Mouse (Mus musculus) left cerebral cortex, postnatal 14 days (tissue): ENCODE data around the gene 4931406C07Rik. TPM values are rescaled to one million over a fixed set of nuclear protein-coding genes. Genes with fewer than 3 reads are reported as not detected.
"Not testable (repeated sequence)": the region's sequence is repeated elsewhere in the genome, so short reads cannot be mapped to it uniquely, and the experiment has no call there.

Experiments
- DNase-seq, 2 experiments: peaks; one replicate each; pipeline ENCODE4 v3.0.0; 2021 to 2022; ENCODE audit warnings: low spot score in 2 of 2, mixed read lengths in 1 of 2
- intact Hi-C: fragments of 180-260 bp; cut with DNase I; formaldehyde crosslinking; loops from one replicate; pipeline ENCODE4 v1.15.1; 2025
- long read RNA-seq, 2 experiments: library from polyadenylated mRNA; stranded (forward); transcript quantifications; one replicate each; pipeline ENCODE4 v2.0.0; 2021
- total RNA-seq, 2 experiments: library from RNA; stranded (reverse); gene quantifications; 2 replicates each; pipeline ENCODE4 v1.2.3; 2021

The 4931406C07Rik gene
- 10 to 100 TPM; 22.2 to 22.4 TPM for total RNA-seq
- long read RNA-seq, experiment 1, partial matches to known transcripts = 1 of 2 reads
- long read RNA-seq, experiment 1, other reads (novel, unspliced or antisense) = 0 of 2 reads
- long read RNA-seq, experiment 2, partial matches to known transcripts = 3 of 6 reads
- long read RNA-seq, experiment 2, other reads (novel, unspliced or antisense) = 2 of 6 reads

- intact Hi-C loops = no loop called here
Measured at GRCm38 (mm10) chr9:15306398-15307119, at the start of gene 4931406C07Rik. 4931406C07Rik (minus strand) TSS chr9:15306448.

GRCm38 (mm10) chr9:15349925-15350324, 43.7 kb upstream of the 4931406C07Rik start:
- intact Hi-C loops = loop anchor here (5.0 kb wide), 1 partner anchor 38 kb away; no protein-coding TSS in a partner anchor

More at GRCm38 (mm10) chr9:15306398-15307119, at the start of gene 4931406C07Rik:
- peak in 1 of 2 experiments; percentile 41 for DNase-seq

GRCm38 (mm10) chr9:15337776-15338175, 31.5 kb upstream of the 4931406C07Rik start:
- no peak for DNase-seq
- intact Hi-C loops = no loop called here

More at GRCm38 (mm10) chr9:15349925-15350324, 43.7 kb upstream of the 4931406C07Rik start:
- DNase-seq = no peak

DNA sequence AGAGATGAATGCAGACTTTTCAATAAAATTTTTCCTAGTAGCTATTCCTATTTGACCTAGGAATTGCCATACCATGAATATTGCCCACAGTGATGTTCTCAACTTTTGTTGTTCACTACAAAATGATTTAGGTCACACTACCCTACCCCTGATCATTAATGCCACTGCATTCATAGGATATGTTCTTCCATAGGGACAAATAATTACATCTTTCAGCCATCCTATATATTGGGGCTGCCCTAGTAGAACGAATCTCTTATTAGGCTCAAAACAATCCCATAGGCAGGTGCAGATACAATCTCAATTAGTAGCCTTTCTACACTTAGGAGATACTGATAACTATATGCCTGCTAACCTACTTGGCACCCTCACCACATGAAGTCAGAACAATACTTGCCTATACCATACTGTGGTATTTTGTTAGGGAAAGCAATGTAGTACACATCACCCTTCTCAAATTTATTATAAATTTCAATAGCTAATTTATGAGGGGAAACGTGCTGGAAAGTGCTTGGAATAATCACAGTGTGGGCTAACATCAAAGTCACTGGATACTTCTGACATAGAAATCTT, 12.0 kb upstream of the 4931406C07Rik start:
- DNase-seq = no peak
- intact Hi-C loops = no loop called here

DNA sequence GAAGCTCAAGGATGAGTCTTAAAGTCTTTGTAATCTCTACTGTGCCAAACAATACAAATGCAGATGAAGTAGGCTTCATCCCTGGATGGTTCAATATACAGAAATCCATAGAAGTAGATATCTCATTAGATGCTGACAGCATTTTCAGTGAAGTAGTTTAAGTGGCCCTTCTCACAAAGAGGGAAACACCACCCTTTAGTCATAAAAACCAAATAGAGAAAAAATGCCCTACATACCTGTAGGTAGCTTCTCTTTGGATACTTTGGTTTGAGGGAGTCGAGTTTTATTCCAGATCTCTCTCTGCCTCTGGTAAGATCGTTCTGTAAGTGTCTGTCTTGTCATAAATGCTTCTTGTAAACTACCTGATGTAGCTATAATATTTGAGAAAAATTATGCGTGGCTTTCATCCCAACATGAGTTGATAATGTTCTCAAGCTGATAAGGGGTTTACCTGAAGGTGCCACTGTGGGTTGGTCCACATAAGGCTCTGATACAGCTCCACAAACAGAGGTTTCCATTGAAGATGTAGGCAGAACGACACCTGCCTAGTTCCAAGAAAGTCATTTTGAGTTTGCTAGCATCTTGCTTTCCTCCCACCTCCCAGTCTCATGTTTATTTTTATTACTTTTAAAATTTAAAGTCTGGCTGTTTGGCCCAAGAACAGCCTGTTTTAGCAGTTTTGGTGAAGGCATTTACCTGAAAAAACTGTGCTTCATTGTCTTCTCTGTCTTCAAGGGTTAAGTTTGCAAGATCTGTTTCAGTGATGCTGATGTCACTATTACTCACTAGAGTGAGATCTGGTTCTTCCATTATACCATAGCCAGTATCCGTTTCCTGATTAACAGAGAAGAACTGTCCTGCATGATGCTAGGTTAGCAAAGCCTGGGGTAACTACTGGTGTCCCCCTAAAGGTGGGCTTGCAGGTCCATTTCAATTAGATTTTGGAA, 11.2 kb upstream of the 4931406C07Rik start:
- intact Hi-C loops = no loop called here
- DNase-seq = no peak

- DNase-seq, intact Hi-C loops: not testable (repeated sequence)
Measured at GRCm38 (mm10) chr9:15316296-15316695, 10.0 kb upstream of the 4931406C07Rik start.

- intact Hi-C loops = loop anchor here (5.0 kb wide), 2 partner anchors 33 to 47 kb away; no protein-coding TSS in a partner anchor
- DNase-seq = no peak
Measured at GRCm38 (mm10) chr9:15314619-15315018, 8.4 kb upstream of the 4931406C07Rik start.

DNA sequence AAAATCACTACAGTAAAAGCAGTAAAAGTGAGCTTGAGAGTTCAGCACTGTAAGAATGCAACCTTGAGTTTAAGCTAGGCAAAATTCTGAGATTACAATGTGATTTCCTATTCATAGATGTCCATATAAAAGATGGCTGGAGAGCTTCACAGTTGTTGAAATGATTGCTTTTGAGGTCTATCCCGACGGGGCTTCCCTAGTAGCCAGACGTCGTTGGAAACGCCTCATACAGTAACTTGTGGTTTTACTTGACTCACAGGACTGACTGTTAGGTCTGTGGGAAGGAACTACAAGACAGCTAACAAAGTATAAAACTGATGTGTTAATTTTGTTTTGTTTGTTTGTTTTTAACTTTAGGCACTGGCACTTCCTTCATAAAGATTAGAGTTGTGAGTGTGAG, 7.4 kb upstream of the 4931406C07Rik start:
- intact Hi-C loops = loop anchor here (5.0 kb wide), 2 partner anchors 34 to 46 kb away; no protein-coding TSS in a partner anchor
- no peak for DNase-seq

DNA sequence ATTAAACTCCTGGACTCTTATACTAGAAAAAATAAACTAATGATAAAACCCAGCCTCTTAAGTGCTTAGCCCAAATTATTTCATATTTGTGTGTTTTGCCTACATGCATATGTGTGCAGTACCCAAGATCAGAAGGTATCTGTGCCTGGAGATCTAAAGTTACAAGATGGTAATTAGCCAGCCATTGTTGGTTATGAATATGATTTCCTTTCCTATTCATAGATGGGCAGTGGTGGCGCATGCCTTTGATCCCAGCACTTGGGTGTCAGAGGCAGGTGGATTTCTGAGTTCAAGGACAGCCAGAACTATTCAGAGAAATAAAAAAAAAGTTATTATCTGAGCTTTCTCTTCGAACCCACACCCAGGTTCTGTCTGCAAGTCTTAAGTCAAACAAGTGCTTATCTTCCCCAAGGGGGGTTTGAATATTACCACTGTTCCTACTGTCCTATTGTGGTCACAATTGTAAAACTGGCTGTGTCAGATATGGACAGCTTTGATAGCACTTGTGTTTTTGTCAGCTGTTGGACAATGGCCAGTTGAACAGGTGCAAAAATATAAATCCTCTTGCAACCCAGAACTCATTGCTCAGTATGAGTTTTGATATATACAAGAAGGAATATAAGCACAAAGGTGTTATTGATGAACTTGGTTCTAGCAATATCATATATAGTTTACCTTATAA, 5.9 kb upstream of the 4931406C07Rik start:
- intact Hi-C loops = loop anchor here (5.0 kb wide), 2 partner anchors 35 to 45 kb away; no protein-coding TSS in a partner anchor
- no peak for DNase-seq

DNA sequence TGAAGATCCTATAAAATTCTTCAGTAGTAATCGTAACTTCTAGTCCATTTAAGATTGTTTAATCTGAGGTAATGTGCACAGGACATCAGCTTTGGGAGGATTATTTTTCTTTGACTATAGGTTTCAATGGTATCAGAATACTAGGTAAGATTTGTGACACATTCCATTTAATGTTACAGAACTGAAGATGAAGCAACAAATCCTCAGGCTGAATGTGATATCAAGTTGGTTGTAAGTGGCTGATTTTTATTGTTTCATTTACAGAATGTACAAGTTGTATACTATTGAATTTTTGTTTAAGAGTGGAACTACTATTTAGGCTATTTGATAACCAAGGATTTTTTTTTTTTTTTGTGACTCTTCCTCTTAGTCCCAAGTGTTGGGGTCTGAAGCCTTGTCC, 3.9 kb upstream of the 4931406C07Rik start:
- no peak for DNase-seq
- intact Hi-C loops = loop anchor here (5.0 kb wide), 2 partner anchors 37 to 43 kb away; no protein-coding TSS in a partner anchor

DNA sequence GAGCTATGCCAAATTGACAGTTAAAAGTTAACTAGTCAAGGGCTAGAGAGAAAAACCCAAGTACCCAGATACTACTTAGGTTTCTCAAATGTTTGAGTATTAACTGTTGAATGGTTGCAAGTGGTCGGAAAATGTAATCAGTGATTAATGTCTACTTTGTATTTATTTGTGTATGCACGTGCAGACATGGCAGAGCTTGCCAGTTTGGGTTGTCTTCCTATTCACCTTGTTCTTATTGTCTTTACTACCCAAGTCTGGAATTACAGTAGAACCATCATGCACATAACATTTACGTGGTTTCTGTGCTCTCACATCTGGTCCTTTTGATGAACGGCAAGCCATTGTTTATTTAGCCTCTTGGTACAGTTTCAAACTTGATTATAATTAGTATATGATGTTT, 3.2 kb upstream of the 4931406C07Rik start:
- DNase-seq = no peak
- intact Hi-C loops = no loop called here

DNA sequence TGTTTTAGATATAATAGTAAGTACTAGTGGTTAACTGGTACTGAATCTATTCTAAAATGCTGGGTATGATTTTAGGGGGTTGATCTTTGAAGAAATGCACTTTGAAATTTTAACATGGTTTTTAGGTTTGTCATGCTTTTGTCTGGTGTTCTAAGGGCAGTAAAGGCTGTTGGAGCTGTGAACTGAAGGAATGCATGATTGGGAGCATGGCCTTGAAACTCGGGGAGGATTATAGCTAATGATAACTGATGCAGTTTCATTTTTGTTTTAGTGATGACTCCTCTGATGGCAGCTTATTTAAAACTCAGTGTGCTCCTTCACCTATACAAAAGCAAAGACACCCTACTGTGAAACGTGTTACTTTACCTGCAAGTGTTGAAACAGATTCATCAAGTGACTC, 2.0 kb upstream of the 4931406C07Rik start:
- intact Hi-C loops = no loop called here
- DNase-seq = no peak

DNA sequence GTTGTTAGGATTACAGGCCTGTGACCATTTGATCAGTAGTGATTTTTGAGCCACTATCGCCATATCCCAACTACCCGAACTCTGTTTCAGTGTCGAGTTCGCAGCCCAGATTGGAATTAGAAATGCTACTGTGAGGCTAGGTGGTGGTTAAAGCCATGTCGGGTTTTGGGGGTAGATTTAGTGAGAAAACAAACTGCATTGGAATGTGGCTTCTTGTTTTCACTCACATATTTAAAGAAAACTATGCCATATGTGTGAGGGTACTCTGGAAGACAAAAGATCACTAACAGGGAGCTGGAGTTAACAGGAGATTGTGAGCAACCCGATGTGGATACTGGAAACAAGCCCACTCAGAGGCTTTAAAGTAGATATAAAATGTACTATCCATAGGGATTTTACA, 1.0 kb upstream of the 4931406C07Rik start:
- DNase-seq = no peak
- intact Hi-C loops = no loop called here

DNA sequence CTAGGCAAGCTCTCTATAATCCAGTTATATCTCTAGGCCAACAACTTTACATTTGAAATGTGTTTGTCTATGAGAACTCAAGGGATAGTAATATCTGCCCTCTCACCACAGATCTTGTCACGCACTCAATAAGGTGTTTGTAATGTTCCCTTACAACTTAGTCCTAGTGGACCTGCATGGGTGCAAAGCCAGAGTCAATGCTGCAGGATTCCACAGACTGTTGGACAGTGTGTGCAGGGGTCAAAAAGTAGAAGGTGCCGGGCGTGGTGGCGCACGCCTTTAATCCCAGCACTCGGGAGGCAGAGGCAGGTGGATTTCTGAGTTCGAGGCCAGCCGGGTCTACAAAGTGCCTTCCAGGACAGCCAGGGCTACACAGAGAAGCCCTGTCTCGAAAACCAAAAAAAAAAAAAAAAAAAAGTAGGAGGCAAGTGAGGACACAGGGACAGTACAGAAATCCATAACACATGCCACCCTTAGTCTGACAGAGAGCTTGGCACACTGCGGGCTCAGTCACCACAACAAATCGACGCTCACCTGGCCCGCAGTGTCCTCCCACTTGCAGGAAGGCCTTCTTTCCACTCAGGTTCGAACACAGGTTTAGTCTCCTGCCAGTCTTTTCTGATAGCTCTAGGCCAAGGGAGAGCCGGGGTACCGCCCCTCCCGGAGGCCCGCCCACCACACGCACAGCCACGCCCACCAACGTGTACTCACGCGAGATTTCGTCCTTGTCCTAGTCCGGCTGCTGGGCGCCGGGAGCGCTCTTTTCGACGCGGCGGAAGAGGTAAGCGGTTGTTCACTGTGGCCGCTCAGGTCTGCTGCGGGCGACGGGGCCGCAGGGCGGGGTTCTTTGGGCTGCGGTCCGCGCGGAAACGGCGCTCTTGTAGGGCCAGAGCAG, 498 bp downstream of the 4931406C07Rik start, which contains the start of gene Taf1d:
Gene Taf1d, plus strand, starts transcription at position 712 of the 895 bp plus-strand sequence.
- peak; percentile 96 for DNase-seq
- intact Hi-C loops = no loop called here

DNA sequence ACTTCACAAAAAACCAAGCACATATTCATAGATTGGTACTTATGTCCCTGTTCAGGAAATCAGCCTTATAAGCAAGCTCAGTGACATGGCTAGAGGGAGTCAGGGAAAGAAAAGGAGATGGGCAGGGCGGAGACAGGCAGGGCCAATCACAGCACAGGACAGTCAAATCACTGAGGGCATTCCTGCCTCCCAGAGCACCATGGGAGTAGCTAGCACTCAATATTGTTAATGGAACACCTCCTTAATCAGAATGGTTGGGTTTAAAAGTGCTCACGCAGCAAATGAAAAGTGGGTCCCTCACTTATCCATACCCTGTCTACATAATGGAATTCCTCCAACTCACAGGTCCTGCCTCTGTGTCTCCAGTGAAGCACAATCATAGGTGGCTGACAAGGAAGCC, 3.4 kb downstream of the 4931406C07Rik start:
- intact Hi-C loops = no loop called here
- no peak for DNase-seq

DNA sequence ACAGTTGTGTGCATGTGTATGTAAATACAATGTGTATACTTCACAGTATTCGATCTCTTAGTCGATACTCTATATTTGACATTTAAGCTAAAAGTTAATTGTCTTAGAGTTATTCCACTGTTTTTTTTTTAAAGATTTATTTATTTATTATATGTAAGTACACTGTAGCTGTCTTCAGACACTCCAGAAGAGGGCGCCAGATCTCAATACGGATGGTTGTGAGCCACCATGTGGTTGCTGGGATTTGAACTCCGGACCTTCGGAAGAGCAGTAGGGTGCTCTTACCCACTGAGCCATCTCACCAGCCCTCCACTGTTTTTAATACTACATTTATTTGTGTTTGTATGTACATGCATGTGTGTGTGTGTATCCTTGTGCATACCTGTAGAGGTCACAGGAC, 4.2 kb downstream of the 4931406C07Rik start:
- intact Hi-C loops, DNase-seq: not testable (repeated sequence)

DNA sequence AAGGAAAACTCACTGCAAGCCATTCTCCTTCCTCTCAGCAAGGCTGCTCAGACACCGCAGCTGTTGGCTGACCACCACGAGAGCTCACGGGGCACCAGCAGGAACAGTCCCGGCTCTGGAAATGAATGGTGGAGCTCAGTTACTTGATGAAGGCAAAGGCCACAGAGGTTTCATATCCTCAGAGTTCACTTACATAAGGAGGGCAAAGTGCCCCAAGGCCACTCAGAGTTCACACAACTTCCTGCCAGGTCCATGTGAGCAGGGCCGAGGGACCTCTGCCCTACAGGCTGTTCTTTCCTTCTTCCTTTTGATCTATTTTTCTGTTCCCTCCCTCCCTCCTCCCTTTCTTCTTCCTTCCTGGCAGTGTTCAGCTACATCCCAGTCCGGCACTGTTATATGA, 4.8 kb downstream of the 4931406C07Rik start:
- intact Hi-C loops = no loop called here
- DNase-seq = no peak

DNA sequence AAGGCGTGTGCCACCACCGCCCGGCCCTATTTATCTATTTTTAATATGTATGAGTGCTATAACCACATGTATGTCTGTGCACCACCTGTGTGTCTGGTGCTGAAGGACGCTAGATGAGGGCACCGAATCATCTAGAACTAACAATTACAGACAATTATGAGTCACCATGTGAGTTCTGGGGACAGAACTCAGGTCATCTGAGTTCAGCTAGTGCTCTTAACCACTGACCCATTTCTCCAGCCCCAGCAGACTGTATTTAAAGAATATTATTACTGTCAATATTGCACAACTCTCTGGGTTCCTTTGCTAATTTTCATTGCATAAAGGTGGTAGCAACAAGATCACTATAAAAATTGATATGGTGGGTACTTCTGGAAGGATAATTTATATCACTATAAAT, 6.2 kb downstream of the 4931406C07Rik start:
- no peak for DNase-seq
- intact Hi-C loops = no loop called here
